Mouse (Mus musculus) CD4-positive naive resting alpha-beta T cell, adult 57 days (primary cell): ENCODE data around the gene Ccnt2. TPM values are rescaled to one million over a fixed set of nuclear protein-coding genes. Genes with fewer than 3 reads are reported as not detected.

ENCODE experiments used
- total RNA-seq: library from RNA; stranded (reverse); gene quantifications from one replicate; pipeline ENCODE4 v1.2.4, GENCODE M21; 2023

Ccnt2 gene
- total RNA-seq: 95.7 TPM

DNA sequence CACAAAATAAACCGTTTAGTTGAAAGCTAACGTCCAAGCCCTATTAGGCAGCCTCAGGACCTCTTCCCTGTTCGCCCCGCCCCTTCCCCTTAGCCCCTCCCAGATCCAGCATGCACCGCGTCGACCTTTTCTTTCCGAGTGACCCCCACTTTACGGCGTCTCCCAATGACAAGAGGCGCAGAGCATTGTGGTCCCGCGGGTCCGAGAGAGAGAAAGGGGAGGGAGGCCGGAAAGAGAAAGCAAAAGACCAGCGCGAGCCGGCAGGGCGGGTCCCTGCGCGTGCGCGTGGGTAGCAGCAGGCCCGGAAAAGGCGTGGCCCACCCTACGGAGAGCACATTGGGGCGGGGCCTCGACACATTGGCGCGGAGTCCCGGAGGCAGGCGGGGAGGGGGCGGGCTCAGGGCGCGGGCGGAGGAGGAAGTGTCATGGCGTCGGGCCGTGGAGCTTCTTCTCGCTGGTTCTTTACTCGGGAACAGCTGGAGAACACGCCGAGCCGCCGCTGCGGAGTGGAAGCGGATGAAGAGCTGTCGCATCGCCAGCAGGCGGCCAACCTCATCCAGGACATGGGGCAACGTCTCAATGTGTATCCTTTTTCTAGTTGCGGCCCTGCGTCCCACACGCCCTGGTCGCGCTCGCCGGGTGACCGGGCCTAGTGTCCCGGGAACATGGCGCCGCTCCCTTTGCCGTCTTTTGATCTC, at the start of gene Ccnt2:
TSS of gene Ccnt2 (plus strand) at position 362 of the 698 bp plus-strand sequence.

DNA sequence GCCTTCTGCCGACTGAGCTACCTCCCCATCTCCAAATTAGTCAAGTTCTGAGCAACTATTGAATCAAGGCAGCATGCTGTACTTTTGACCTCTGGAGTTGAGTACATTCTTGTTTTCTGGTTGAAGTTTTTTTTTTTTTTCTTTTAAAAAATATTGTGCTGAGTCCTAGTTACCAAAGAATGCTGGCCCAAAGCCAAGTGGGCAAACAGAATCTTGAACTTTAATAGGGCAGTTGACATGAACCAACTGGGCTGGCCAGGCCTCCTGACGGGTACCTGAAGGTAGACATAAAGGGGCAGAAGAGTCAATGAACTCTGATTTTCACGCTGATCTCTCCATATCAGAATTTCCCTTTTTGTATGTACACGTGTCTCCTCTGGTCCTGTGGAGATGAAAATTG, 44.9 kb upstream of the Ccnt2 start, which contains the start of gene Acmsd:
TSS of gene Acmsd (plus strand) at position 318 of the 400 bp plus-strand sequence.

DNA sequence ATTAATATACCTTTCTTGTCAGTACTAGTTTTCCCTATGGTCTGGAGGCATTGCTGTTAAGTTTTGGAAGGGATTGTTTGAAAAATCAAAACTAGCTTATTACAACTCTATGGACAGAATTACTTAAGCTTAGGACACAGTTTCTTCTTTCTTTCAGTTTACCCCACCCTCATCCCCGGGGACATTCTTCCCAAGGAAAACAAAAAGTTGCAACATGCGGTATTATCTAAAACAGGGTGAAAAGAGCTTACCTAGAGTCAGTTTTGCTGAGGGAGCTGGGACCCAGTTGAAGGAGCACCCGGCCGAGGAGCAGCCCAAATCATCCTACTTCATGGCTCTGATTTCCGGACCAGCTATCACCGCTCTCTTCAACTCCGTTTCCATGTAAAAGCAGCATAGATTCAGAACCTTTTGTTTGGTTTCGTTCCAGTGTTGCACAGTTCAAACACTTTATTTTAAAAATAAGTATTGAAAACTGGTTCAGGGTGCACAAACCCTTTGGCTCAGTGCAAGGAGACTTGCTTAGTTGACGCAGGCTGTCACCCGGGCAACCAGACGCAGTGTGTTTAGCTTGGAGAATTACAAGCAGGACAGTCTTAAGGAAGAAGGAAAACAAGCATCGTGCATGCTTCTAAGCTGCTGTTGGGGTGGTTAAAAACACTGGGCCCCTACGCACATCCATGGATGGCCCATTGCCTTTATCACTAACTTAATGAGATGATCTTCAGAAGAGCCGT, 80.7 kb downstream of the Ccnt2 start, which contains the start of gene Map3k19:
TSS of gene Map3k19 (minus strand) at position 546 of the 737 bp plus-strand sequence.

Other genes with a start within 250 kb of the Ccnt2 start
- 1.7 TPM for gene Tmem163, start 94.6 kb upstream of the Ccnt2 start, total RNA-seq
- not detected for gene Acmsd, start 44.8 kb upstream of the Ccnt2 start, total RNA-seq
- gene Map3k19, start 80.9 kb downstream of the Ccnt2 start, total RNA-seq: 0.62 TPM
- gene Rab3gap1, start 94.6 kb downstream of the Ccnt2 start, total RNA-seq: 66.3 TPM